Mouse (Mus musculus) brain, embryonic 14.5 days (tissue): ENCODE results near the gene Tmed6. TPM values are rescaled to one million over a fixed set of nuclear protein-coding genes. Genes with fewer than 3 reads are reported as not detected.
"Not testable (repeated sequence)": the region's sequence is repeated elsewhere in the genome, so short reads cannot be mapped to it uniquely, and the experiment has no call there.

Source experiments
- DNase-seq: peaks from one replicate; pipeline ENCODE4 v3.0.0-alpha.2; 2011; ENCODE audit warnings: low read depth
- CTCF ChIP-seq: fragments of 200-500 bp; IDR thresholded peaks from 2 replicates; pipeline ENCODE4 v1.5.1; 2012; ENCODE audit warnings: inconsistent platforms, mild to moderate bottlenecking, moderate library complexity, borderline replicate concordance; ENCODE audit not compliant: insufficient read depth, insufficient read length; ENCODE audit errors: extremely low read depth
- POLR2A ChIP-seq: fragments of 200-500 bp; IDR thresholded peaks from 2 replicates; pipeline ENCODE4 v1.6.1; 2012; ENCODE audit warnings: mild to moderate bottlenecking, inconsistent platforms, borderline replicate concordance; ENCODE audit not compliant: poor library complexity, insufficient read depth, insufficient read length, severe bottlenecking; ENCODE audit errors: extremely low read depth
- polyA plus RNA-seq: library from polyadenylated mRNA; depleted of rRNA; stranded (reverse); fragments of >200 nt; gene quantifications from 2 replicates; pipeline ENCODE4 v1.2.3, GENCODE M21; 2012

The Tmed6 gene
- polyA plus RNA-seq, 1 experiment: not detected

- TF ChIP-seq CTCF: no peak
- TF ChIP-seq POLR2A: peak; percentile 55; the same call in 1 of the 2 replicates
- peak; percentile 100 for DNase-seq
Observed at GRCm38 (mm10) chr8:107056076-107056972, 9.1 kb downstream of the Tmed6 start, which contains the start of the genes Cog8 and Nip7. Cog8 (minus strand) TSS chr8:107056689. Nip7 (plus strand) TSS chr8:107056877.

GRCm38 (mm10) chr8:107052046-107052445 lies 13.4 kb downstream of the Tmed6 start:
- DNase-seq: no peak
- no peak for TF ChIP-seq POLR2A
- TF ChIP-seq CTCF: no peak

- DNase-seq: no peak
- TF ChIP-seq POLR2A (no peak), CTCF (no peak)
Observed at GRCm38 (mm10) chr8:107049480-107049879, 16.0 kb downstream of the Tmed6 start.

GRCm38 (mm10) chr8:107048061-107048941 lies 17.1 kb downstream of the Tmed6 start, which contains the start of gene Pdf:
Pdf (minus strand) TSS chr8:107048614.
- peak; percentile 53 for TF ChIP-seq POLR2A
- no peak for TF ChIP-seq CTCF
- peak; percentile 89 for DNase-seq

GRCm38 (mm10) chr8:107046976-107047375 lies 18.5 kb downstream of the Tmed6 start:
- TF ChIP-seq CTCF (no peak), POLR2A (no peak)
- DNase-seq: no peak

GRCm38 (mm10) chr8:107045478-107045877 lies 20.0 kb downstream of the Tmed6 start:
- no peak for TF ChIP-seq POLR2A
- no peak for TF ChIP-seq CTCF
- DNase-seq: no peak

- no peak for DNase-seq
- no peak for TF ChIP-seq CTCF
- TF ChIP-seq POLR2A: no peak
Observed at GRCm38 (mm10) chr8:107040632-107041031, 24.8 kb downstream of the Tmed6 start.

GRCm38 (mm10) chr8:107036626-107037025 lies 28.8 kb downstream of the Tmed6 start:
- DNase-seq: no peak
- no peak for TF ChIP-seq CTCF
- no peak for TF ChIP-seq POLR2A

GRCm38 (mm10) chr8:107035641-107036040 lies 29.8 kb downstream of the Tmed6 start:
- TF ChIP-seq CTCF (no peak), POLR2A (no peak)
- no peak for DNase-seq

- DNase-seq: not testable (repeated sequence)
Observed at GRCm38 (mm10) chr8:107033609-107034008, 31.8 kb downstream of the Tmed6 start.

GRCm38 (mm10) chr8:107031577-107032090 lies 33.8 kb downstream of the Tmed6 start:
- no peak for TF ChIP-seq POLR2A
- TF ChIP-seq CTCF: no peak

More at GRCm38 (mm10) chr8:107031577-107032090, 33.8 kb downstream of the Tmed6 start:
- DNase-seq: no peak
